Mouse (Mus musculus) MEL (cell line): ENCODE measurements around the gene Procr. TPM values are rescaled to one million over a fixed set of nuclear protein-coding genes. Genes with fewer than 3 reads are reported as not detected.
A peak's percentile ranks its signal among the peaks of the same experiment; 100 is the strongest.

ENCODE experiments used
- DNase-seq: peaks from one replicate; pipeline ENCODE4 v3.0.0; 2011; ENCODE audit warnings: low read depth, low spot score
- H3K27ac ChIP-seq: 2 replicates; pipeline ENCODE4 v1.5.1; 2012; ENCODE audit warnings: low read depth, mild to moderate bottlenecking, control low read depth, low read length, moderate library complexity; ENCODE audit not compliant: control insufficient read depth
- H3K27me3 ChIP-seq, 2 experiments: fragments of 150-350 bp in 1 of 2; sonication (generic) in 1 of 2; 2 replicates each; pipeline ENCODE4 v1.6.1; 2012; ENCODE audit warnings: low read length in 2 of 2, mild to moderate bottlenecking in 2 of 2, improper control_type of control experiment in 1 of 2, moderate library complexity in 1 of 2; ENCODE audit not compliant: insufficient read depth in 2 of 2, control insufficient read depth in 1 of 2
- H3K36me3 ChIP-seq, 2 experiments: 2 replicates each; pipeline ENCODE4 v1.6.1; 2012 to 2014; ENCODE audit warnings: low read length in 2 of 2, improper control_type of control experiment in 1 of 2, inconsistent platforms in 1 of 2, mild to moderate bottlenecking in 1 of 2; ENCODE audit not compliant: insufficient read depth in 2 of 2, control insufficient read depth in 1 of 2
- H3K4me1 ChIP-seq, 2 experiments: fragments of 150-350 bp in 1 of 2; sonication (generic) in 1 of 2; 2 replicates each; pipeline ENCODE4 v1.6.1; 2012; ENCODE audit warnings: low read length in 2 of 2, improper control_type of control experiment in 1 of 2, mild to moderate bottlenecking in 1 of 2; ENCODE audit not compliant: insufficient read depth in 2 of 2, control insufficient read depth in 1 of 2
- H3K4me3 ChIP-seq, 2 experiments: fragments of 150-350 bp in 1 of 2; sonication (generic) in 1 of 2; 2 replicates each; pipeline ENCODE4 v1.5.1; 2012; ENCODE audit warnings: low read depth in 2 of 2, low read length in 2 of 2, mild to moderate bottlenecking in 2 of 2, moderate library complexity in 2 of 2, control low read depth in 1 of 2, improper control_type of control experiment in 1 of 2; ENCODE audit not compliant: control insufficient read depth in 1 of 2, insufficient read depth in 1 of 2
- H3K79me2 ChIP-seq: 2 replicates; pipeline ENCODE4 v1.6.1; 2012; ENCODE audit warnings: mild to moderate bottlenecking, low read length, moderate library complexity; ENCODE audit not compliant: control insufficient read depth, poor library complexity, insufficient read depth
- H3K9ac ChIP-seq: 2 replicates; pipeline ENCODE4 v1.6.1; 2012; ENCODE audit warnings: low read depth, mild to moderate bottlenecking, control low read depth, low read length, moderate library complexity; ENCODE audit not compliant: control insufficient read depth, poor library complexity, severe bottlenecking
- H3K9me3 ChIP-seq: fragments of 150-350 bp; sonication (generic); replicated peaks from 2 replicates; pipeline ENCODE4 v1.6.1; 2012; ENCODE audit warnings: mild to moderate bottlenecking, low read length, improper control_type of control experiment, moderate library complexity; ENCODE audit not compliant: insufficient read depth
- BHLHE40 ChIP-seq: IDR thresholded peaks from 2 replicates; pipeline ENCODE4 v1.6.1; 2012; ENCODE audit warnings: low read depth, mild to moderate bottlenecking, inconsistent platforms, low read length, improper control_type of control experiment, borderline replicate concordance
- CHD1 ChIP-seq: IDR thresholded peaks from 2 replicates; pipeline ENCODE4 v1.6.1; 2012; ENCODE audit warnings: low read depth, mild to moderate bottlenecking, inconsistent platforms, low read length, improper control_type of control experiment
- CTCF ChIP-seq, 3 experiments: IDR thresholded peaks in 2 of 3; conservative IDR thresholded peaks in 1 of 3; 2 replicates each; pipeline ENCODE4 v1.5.1; 2011 to 2012; ENCODE audit warnings: low read length in 3 of 3, low read depth in 2 of 3, mild to moderate bottlenecking in 2 of 3, improper control_type of control experiment in 1 of 3, inconsistent platforms in 1 of 3, mixed read lengths in 1 of 3, moderate library complexity in 1 of 3; ENCODE audit not compliant: control insufficient read depth in 1 of 3, insufficient read depth in 1 of 3, poor library complexity in 1 of 3, severe bottlenecking in 1 of 3
- E2F4 ChIP-seq: IDR thresholded peaks from 2 replicates; pipeline ENCODE4 v1.6.1; 2011; ENCODE audit warnings: low read depth, low read length, improper control_type of control experiment, borderline replicate concordance
- ETS1 ChIP-seq: IDR thresholded peaks from 2 replicates; pipeline ENCODE4 v1.6.1; 2012; ENCODE audit warnings: low read depth, mild to moderate bottlenecking, inconsistent platforms, low read length, improper control_type of control experiment, moderate library complexity
- GATA1 ChIP-seq: IDR thresholded peaks from 2 replicates; pipeline ENCODE4 v1.6.1; 2011; ENCODE audit warnings: low read depth, low read length, improper control_type of control experiment
- JUND ChIP-seq: IDR thresholded peaks from 2 replicates; pipeline ENCODE4 v1.6.1; 2011; ENCODE audit warnings: low read depth, mild to moderate bottlenecking, improper control_type of control experiment, low read length
- MAFK ChIP-seq: IDR thresholded peaks from 2 replicates; pipeline ENCODE4 v1.6.1; 2011; ENCODE audit warnings: low read depth, mild to moderate bottlenecking, low read length, improper control_type of control experiment, borderline replicate concordance
- MAX ChIP-seq: IDR thresholded peaks from 2 replicates; pipeline ENCODE4 v1.6.1; 2011; ENCODE audit warnings: low read length, improper control_type of control experiment
- MAZ ChIP-seq: IDR thresholded peaks from 2 replicates; pipeline ENCODE4 v1.6.1; 2012; ENCODE audit warnings: low read depth, mild to moderate bottlenecking, inconsistent platforms, low read length, improper control_type of control experiment
- MXI1 ChIP-seq: IDR thresholded peaks from 2 replicates; pipeline ENCODE4 v1.6.1; 2011; ENCODE audit warnings: mild to moderate bottlenecking, low read depth, low read length, improper control_type of control experiment
- MYB ChIP-seq: IDR thresholded peaks from 2 replicates; pipeline ENCODE4 v1.6.1; 2011; ENCODE audit warnings: mild to moderate bottlenecking, low read depth, low read length, improper control_type of control experiment
- MYC ChIP-seq: IDR thresholded peaks from 2 replicates; pipeline ENCODE4 v1.6.1; 2011; ENCODE audit warnings: low read depth, mild to moderate bottlenecking, low read length, improper control_type of control experiment, moderate library complexity
- NELFE ChIP-seq: IDR thresholded peaks from 2 replicates; pipeline ENCODE4 v1.6.1; 2011; ENCODE audit warnings: low read depth, low read length, improper control_type of control experiment
- POLR2A ChIP-seq, 2 experiments: IDR thresholded peaks; 2 replicates each; pipeline ENCODE4 v1.6.1; 2011 to 2012; ENCODE audit warnings: low read length in 2 of 2, mild to moderate bottlenecking in 2 of 2, control low read depth in 1 of 2, improper control_type of control experiment in 1 of 2, low read depth in 1 of 2, moderate library complexity in 1 of 2; ENCODE audit not compliant: control insufficient read depth in 1 of 2, insufficient read depth in 1 of 2, poor library complexity in 1 of 2
- POLR2AphosphoS2 ChIP-seq: IDR thresholded peaks from 2 replicates; pipeline ENCODE4 v1.6.1; 2011; ENCODE audit warnings: low read length, improper control_type of control experiment
- POLR2AphosphoS5 ChIP-seq: IDR thresholded peaks from 2 replicates; pipeline ENCODE4 v1.6.1; 2012; ENCODE audit warnings: low read depth, borderline replicate concordance, mild to moderate bottlenecking, inconsistent platforms, low read length, moderate library complexity, mixed read lengths
- RAD21 ChIP-seq: IDR thresholded peaks from 2 replicates; pipeline ENCODE4 v1.6.1; 2011; ENCODE audit warnings: mild to moderate bottlenecking, low read depth, low read length, improper control_type of control experiment
- RCOR1 ChIP-seq: IDR thresholded peaks from 2 replicates; pipeline ENCODE4 v1.6.1; 2012; ENCODE audit warnings: low read depth, mild to moderate bottlenecking, inconsistent platforms, low read length, improper control_type of control experiment
- SIN3A ChIP-seq: IDR thresholded peaks from 2 replicates; pipeline ENCODE4 v1.6.1; 2012; ENCODE audit warnings: low read length, improper control_type of control experiment, inconsistent platforms
- TCF12 ChIP-seq: IDR thresholded peaks from 2 replicates; pipeline ENCODE4 v1.6.1; 2014; ENCODE audit warnings: low read depth, mild to moderate bottlenecking, inconsistent platforms, low read length, improper control_type of control experiment, moderate library complexity
- UBTF ChIP-seq: IDR thresholded peaks from 2 replicates; pipeline ENCODE4 v1.6.1; 2012; ENCODE audit warnings: low read depth, mild to moderate bottlenecking, inconsistent platforms, low read length, improper control_type of control experiment, moderate library complexity, borderline replicate concordance; ENCODE audit not compliant: insufficient read depth
- USF1 ChIP-seq: IDR thresholded peaks from 2 replicates; pipeline ENCODE4 v1.6.1; 2014; ENCODE audit warnings: low read depth, mild to moderate bottlenecking, inconsistent platforms, low read length, improper control_type of control experiment, moderate library complexity
- USF2 ChIP-seq, 2 experiments: IDR thresholded peaks; 2 replicates each; pipeline ENCODE4 v1.6.1; 2011 to 2012; ENCODE audit warnings: improper control_type of control experiment in 2 of 2, low read length in 2 of 2, borderline replicate concordance in 1 of 2, inconsistent platforms in 1 of 2, low read depth in 1 of 2, mild to moderate bottlenecking in 1 of 2; ENCODE audit not compliant: insufficient read depth in 1 of 2
- ZMIZ1 ChIP-seq: IDR thresholded peaks from 2 replicates; pipeline ENCODE4 v1.6.1; 2012; ENCODE audit warnings: low read depth, mild to moderate bottlenecking, inconsistent platforms, low read length, improper control_type of control experiment, moderate library complexity
- ZNF384 ChIP-seq: IDR thresholded peaks from 2 replicates; pipeline ENCODE4 v1.6.1; 2012; ENCODE audit warnings: low read depth, mild to moderate bottlenecking, inconsistent platforms, low read length, improper control_type of control experiment
- polyA plus RNA-seq, 2 experiments: library from polyadenylated mRNA; stranded (reverse) in 1 of 2; unstranded in 1 of 2; fragments of >175 nt in 1 of 2; fragments of >200 nt in 1 of 2; gene quantifications; 2 replicates each; pipeline versions ENCODE4 v1.2.1 to v1.2.4; 2012; ENCODE audit warnings: low replicate concordance in 2 of 2, low read depth in 1 of 2; ENCODE audit not compliant: insufficient read length in 2 of 2, insufficient read depth in 1 of 2, missing spikeins in 1 of 2
- total RNA-seq: library from RNA; depleted of rRNA; stranded (reverse); fragments of 300-350 nt; gene quantifications from 2 replicates; pipeline ENCODE4 v1.2.3, GENCODE M21; 2012

Procr gene
- total and polyA plus RNA-seq, 3 experiments, result 0.15 TPM; not detected in 2

DNA sequence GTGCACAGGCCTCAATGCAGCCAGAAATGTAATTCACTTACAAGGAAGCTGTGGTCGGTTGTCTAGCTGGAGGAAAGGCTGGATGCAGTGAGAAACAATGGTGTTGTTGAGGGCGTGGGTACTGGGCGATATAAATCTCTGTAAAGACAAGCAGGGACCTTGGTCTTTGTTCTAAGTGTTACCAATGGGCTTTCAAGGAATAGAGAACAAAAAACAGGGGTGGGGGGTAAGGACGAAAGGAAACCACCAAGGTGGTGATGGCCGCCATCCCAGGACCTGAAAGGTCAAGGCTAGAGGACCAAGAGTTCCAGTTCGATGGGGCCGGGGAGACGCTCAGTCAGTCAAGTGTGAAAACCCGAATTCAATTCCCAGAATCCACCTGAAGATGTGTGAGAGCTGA is 13.1 kb upstream of the Procr start:
- H3K27me3 ChIP-seq, result peaks cover 0 to 3% of the 10 kb centered on the region in 2 experiments; a peak in 3 of 4 replicates
- TF ChIP-seq MYB (no peak), UBTF (no peak), MAFK (no peak), CTCF (IDR thresholded peaks at IDR 0.05 in 2 of 3, conservative IDR thresholded peaks at IDR 0.05 in 1 of 3; ENCODE audit: control insufficient read depth in 1 of 3, insufficient read depth in 1 of 3, low read depth in 2 of 3, low read length in 3 of 3, poor library complexity in 1 of 3, severe bottlenecking in 1 of 3) (no peak), USF2 (IDR thresholded peaks at IDR 0.05; ENCODE audit: borderline replicate concordance in 1 of 2, insufficient read depth in 1 of 2, low read depth in 1 of 2, low read length in 2 of 2) (no peak), USF1 (no peak), MAZ (no peak)
- H3K9ac ChIP-seq, result no peak overlapping the region
- H3K4me1 ChIP-seq, result peaks cover 0 to 8% of the 10 kb centered on the region in 2 experiments; a peak in 3 of 4 replicates
- H3K4me3 ChIP-seq, result no peak overlapping the region
- no peak for DNase-seq
- no peak overlapping the region for H3K27ac ChIP-seq
- H3K36me3 ChIP-seq, result peaks cover 0 to 7% of the 10 kb centered on the region in 2 experiments; a peak in 2 of 4 replicates
- H3K79me2 ChIP-seq, result no peaks in the 10 kb centered on the region
- H3K9me3 ChIP-seq, result no peaks in the 10 kb centered on the region

DNA sequence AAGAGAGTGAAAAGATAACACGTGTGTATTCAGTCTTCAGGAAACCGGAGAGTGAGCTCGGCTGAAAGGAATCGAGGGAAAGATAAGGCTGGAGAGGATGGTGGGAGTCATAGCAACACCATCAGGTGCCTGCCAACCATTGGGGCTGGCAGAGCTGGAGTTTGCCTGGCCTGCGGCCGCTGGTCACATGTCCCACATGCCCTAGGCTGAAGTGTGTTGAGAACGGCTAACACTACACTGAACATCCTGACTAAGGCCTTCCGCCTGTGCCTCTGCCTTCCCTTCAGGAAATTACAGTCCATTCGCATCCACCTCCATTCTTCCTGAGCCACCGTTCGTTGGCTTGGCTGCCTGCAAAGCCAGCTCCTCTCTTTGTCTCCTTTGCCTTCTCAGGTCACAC is 8.7 kb upstream of the Procr start:
- DNase-seq, result peak; percentile 24

DNA sequence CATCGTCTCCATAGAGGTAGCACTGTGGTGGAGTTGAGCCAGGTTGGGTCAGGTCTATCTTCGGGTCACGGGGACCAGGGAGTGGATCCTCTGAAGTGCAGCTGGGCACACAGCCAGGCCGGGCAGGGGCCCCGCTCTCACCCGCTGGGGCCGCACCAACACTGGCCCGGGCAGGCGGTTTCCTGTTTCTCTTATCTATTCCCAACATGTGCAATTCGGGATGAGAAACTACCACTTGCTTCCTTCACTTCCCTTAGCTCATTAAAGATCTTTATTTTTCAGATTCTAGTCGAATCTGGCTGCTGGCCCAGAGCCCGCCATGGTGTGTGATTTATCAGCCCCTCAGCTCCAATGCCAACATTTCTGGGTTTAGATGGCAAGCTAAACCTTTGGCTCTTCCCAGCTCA is 8.0 kb upstream of the Procr start:
- Histone ChIP-seq H3K4me3 (no peak overlapping the region), H3K9ac (no peak overlapping the region), H3K4me1 (peaks cover 0 to 17% of the 10 kb centered on the region in 2 experiments; a peak in 2 of 4 replicates), H3K9me3 (no peaks in the 10 kb centered on the region), H3K79me2 (no peaks in the 10 kb centered on the region), H3K36me3 (peaks cover 0 to 14% of the 10 kb centered on the region in 2 experiments; a peak in 2 of 4 replicates), H3K27me3 (peaks cover 0 to 2% of the 10 kb centered on the region in 2 experiments; a peak in 2 of 4 replicates), H3K27ac (no peak overlapping the region)
- peak; percentile 79 for DNase-seq
- TF ChIP-seq RAD21, result no peak
- TF ChIP-seq E2F4, result no peak
- no peak for TF ChIP-seq UBTF
- peak; percentile 95 for TF ChIP-seq TCF12
- TF ChIP-seq POLR2AphosphoS5, result no peak
- peak; percentile 11; the same call in 1 of the 2 replicates for TF ChIP-seq MAX
- no peak for TF ChIP-seq ZNF384
- no peak for TF ChIP-seq CHD1
- peak; percentile 100 for TF ChIP-seq RCOR1
- peak; percentile 70; the same call in 1 of the 2 replicates for TF ChIP-seq MXI1
- no peak for TF ChIP-seq NELFE
- peak; percentile 81; the same call in 1 of the 2 replicates for TF ChIP-seq ETS1
- no peak for TF ChIP-seq MYC
- peak; percentile 54; the same call in 1 of the 2 replicates for TF ChIP-seq MAFK
- TF ChIP-seq ZMIZ1, result no peak
- TF ChIP-seq POLR2AphosphoS2, result no peak
- no peak for TF ChIP-seq POLR2A (IDR thresholded peaks at IDR 0.05; ENCODE audit: control insufficient read depth in 1 of 2, insufficient read depth in 1 of 2, low read depth in 1 of 2, low read length in 2 of 2, poor library complexity in 1 of 2)
- peak; percentile 89 for TF ChIP-seq GATA1
- TF ChIP-seq SIN3A, result no peak; the same call in 1 of the 2 replicates
- TF ChIP-seq BHLHE40, result peak; percentile 78

More for the DNA sequence above, 8.7 kb upstream of the Procr start:
- peaks cover 0 to 3% of the 10 kb centered on the region in 2 experiments; a peak in 3 of 4 replicates for H3K27me3 ChIP-seq
- H3K4me1 ChIP-seq, result peaks cover 0 to 17% of the 10 kb centered on the region in 2 experiments; a peak in 2 of 4 replicates
- H3K27ac ChIP-seq, result no peak overlapping the region
- H3K9me3 ChIP-seq, result no peaks in the 10 kb centered on the region
- H3K79me2 ChIP-seq, result no peaks in the 10 kb centered on the region
- TF ChIP-seq GATA1, result peak; percentile 45
- peak; percentile 61; the same call in 1 of the 2 replicates for TF ChIP-seq USF1
- no peak for TF ChIP-seq JUND
- H3K9ac ChIP-seq, result no peak overlapping the region
- peaks cover 0 to 14% of the 10 kb centered on the region in 2 experiments; a peak in 2 of 4 replicates for H3K36me3 ChIP-seq
- no peak overlapping the region for H3K4me3 ChIP-seq
